Mouse (Mus musculus): Measurements from ENCODE around the gene Gm13276.
"Not testable (repeated sequence)": the region's sequence is repeated elsewhere in the genome, so short reads cannot be mapped to it uniquely, and the experiment has no call there.

DNA sequence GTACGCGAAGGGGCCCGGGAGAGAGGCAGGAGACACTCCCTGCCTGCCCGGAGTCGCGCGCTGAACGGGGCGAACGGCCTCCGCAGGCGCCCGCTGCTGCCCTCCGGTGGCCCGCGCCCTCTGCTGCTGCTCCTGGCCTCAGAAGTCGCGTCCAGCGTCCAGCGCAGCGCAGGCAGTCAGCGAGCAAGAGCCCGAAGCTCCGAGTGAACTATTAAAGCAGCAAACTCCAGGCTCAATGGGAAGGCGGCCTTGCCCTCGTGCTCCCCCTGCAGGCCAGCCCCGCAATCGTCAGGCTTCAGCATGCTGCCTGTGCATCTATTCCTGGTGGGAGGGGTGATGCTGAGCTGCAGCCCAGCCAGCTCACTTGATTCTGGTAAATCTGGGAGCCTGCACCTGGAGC lies 5.7 kb downstream of the Gm13276 start, which contains the start of gene Gm13278:
- TF ChIP-seq CTCF (IDR thresholded peaks at IDR 0.05; ENCODE audit: extremely low read depth, insufficient read depth, insufficient read length, insufficient replicate concordance); POLR2A (IDR thresholded peaks at IDR 0.05; ENCODE audit: low read depth, low read length): not testable (repeated sequence)

Measured in spleen, adult 2 months (tissue).